Mouse (Mus musculus) kidney, embryonic 16.5 days (tissue): Measurements from ENCODE around the gene Aldh3b3. TPM values are rescaled to one million over a fixed set of nuclear protein-coding genes. Genes with fewer than 3 reads are reported as not detected.

Experiments
- ATAC-seq: fragments of 200-750 bp; cut with Nextera tagmentation; 2 replicates; pipeline ENCODE4 v1.8.0; 2017; ENCODE audit warnings: moderate TSS enrichment; ENCODE audit not compliant: low FRiP score, low TSS enrichment
- H3K27ac ChIP-seq: fragments of 300-500 bp; sonication (generic); 2 replicates; pipeline ENCODE4 v1.5.1; 2014; ENCODE audit warnings: low read length
- H3K27me3 ChIP-seq: fragments of 300-500 bp; sonication (generic); 2 replicates; pipeline ENCODE4 v1.6.1; 2014; ENCODE audit warnings: low read length, control low read depth, mixed read lengths; ENCODE audit not compliant: insufficient read depth
- H3K36me3 ChIP-seq: fragments of 300-500 bp; sonication (generic); 2 replicates; pipeline ENCODE4 v1.6.1; 2014; ENCODE audit warnings: low read length, control low read depth, mixed read lengths; ENCODE audit not compliant: insufficient read depth
- H3K4me1 ChIP-seq: fragments of 300-500 bp; sonication (generic); 2 replicates; pipeline ENCODE4 v1.6.1; 2014; ENCODE audit warnings: low read length, control low read depth, mixed read lengths; ENCODE audit not compliant: insufficient read depth
- H3K4me2 ChIP-seq: fragments of 300-500 bp; sonication (generic); replicated peaks from 2 replicates; pipeline ENCODE4 v1.6.1; 2014; ENCODE audit warnings: low read depth, low read length
- H3K4me3 ChIP-seq: fragments of 300-500 bp; sonication (generic); 2 replicates; pipeline ENCODE4 v1.5.1; 2014; ENCODE audit warnings: mild to moderate bottlenecking, low read length
- H3K9ac ChIP-seq: fragments of 300-500 bp; sonication (generic); replicated peaks from 2 replicates; pipeline ENCODE4 v1.6.1; 2014; ENCODE audit warnings: low read length
- H3K9me3 ChIP-seq: fragments of 300-500 bp; sonication (generic); 2 replicates; pipeline ENCODE4 v1.6.1; 2016; ENCODE audit warnings: low read length, control low read depth
- WGBS: fragments of 180-500 bp; shearing (Covaris S2); extraction: QIAGEN DNeasy Blood & Tissue Kit; methylation state at CpG from one replicate; pipeline ENCODE4 v1.1.7; 2014; 5-methylcytosine and 5-hydroxymethylcytosine counted together
- polyA plus RNA-seq: library from polyadenylated mRNA; unstranded; fragments of >200 nt; fragmentation: Nextera tagmentation; extraction: Ambion mirVana; gene quantifications from 2 replicates; pipeline ENCODE4 v1.2.1, GENCODE M21; 2015

Gene Aldh3b3
- polyA plus RNA-seq, 1 experiment from 2014 or later = not detected

DNA sequence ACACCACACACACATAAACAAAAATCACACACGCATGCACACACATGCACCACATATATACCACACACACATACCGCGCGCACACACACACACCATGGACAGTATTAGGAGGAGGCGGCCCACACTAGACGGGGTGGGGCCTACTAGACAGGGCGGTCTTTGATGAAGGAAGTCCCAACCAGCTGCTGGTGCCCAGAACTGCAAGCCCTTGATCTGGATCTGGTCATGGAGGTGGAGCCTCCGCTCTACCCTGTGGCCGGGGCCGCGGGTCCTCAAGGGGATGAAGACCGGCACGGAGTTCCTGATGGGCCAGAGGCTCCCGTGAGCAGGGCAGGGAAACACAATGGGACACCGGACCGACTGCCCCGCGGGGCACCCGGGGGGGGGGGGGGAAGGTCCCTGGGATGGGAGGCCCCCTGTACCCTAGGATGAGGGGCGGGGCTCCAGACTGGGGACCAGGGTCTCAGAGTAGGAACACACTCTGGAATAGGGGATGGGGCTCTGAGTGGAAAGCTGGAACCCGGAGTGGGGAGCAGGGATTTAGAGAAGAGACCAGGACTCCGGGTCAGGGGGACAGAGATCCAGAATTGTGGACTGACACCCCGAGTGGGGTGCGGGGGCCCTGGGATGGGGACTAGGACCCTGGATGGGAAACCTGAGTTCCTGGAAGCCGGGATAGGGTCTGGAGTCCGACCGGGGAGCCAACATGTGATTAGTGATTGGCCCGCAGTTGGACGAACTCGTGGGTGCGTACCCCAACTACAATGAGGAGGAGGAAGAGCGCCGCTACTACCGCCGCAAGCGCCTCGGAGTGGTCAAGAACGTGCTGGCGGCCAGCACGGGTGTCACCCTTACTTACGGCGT is 23.2 kb upstream of the Aldh3b3 start, which contains the start of gene Unc93b1:
TSS of gene Unc93b1 (plus strand) at position 155 of the 864 bp plus-strand sequence.
- peak; percentile 92 for ATAC-seq

DNA sequence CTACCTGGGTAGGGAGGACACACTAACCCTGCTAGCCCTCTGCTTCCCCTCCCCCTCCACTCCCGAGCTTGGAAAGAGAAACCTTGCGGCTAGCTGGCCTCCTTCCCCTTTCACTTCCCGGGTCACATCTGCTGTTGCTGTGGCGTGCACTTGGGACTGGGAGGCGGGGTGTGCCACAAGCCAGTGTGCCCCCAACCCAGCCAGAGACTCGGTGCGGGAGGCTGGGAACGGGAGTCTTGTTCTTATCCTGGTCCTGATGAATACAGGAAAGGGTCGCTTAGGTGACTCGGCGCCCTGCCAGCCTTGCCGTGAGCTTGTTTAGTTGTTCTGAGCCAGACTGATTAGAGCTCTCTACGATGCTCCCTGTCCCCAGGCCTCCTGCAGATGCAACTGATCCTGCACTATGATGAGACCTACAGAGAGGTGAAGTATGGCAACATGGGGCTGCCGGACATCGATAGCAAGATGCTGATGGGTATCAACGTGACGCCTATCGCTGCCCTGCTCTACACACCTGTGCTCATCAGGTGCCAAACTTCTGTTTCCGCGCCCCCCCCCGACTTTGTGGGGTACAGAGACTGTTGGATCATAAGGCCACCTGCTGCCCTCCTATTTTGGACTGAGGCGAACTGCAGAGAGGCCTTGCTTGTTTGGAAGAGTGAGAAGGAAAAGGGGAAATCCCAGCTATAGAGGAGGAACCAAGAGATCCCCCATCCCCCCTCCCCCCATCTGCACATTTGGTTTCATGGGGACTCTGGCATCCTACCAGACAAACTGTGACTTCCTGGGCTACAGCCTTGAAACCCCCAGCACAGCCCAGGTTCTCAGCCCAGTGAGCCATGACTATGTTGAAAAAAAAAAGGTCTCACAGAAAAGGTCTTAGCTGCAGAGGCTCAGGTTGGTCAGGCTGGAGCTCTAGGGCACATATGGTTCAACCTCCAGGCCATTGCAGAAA is 22.3 kb upstream of the Aldh3b3 start:
- Histone ChIP-seq H3K27ac (peak overlapping the region; percentile 12; the same call in 1 of the 2 replicates), H3K4me2 (peak overlapping the region; percentile 82)
- 0 out of 2 replicates have a peak, but pooled peaks have one; percentile 18 for ATAC-seq

More for the DNA sequence above, 23.2 kb upstream of the Aldh3b3 start, which contains the start of gene Unc93b1:
- H3K36me3 ChIP-seq = no peaks in the 10 kb centered on the region
- H3K27me3 ChIP-seq = no peaks in the 10 kb centered on the region
- peaks cover 21% of the 10 kb centered on the region for H3K4me1 ChIP-seq
- H3K27ac ChIP-seq = peak within 1 kb of the TSS; percentile 12; the same call in 1 of the 2 replicates
- 8% methylated on average over 41 of the region's 42 CpGs for WGBS
- peak within 1 kb of the TSS; percentile 75 for H3K9ac ChIP-seq
- no peaks in the 10 kb centered on the region for H3K9me3 ChIP-seq
- H3K4me2 ChIP-seq = peak within 1 kb of the TSS; percentile 82
- H3K4me3 ChIP-seq = peak within 1 kb of the TSS; percentile 60

DNA sequence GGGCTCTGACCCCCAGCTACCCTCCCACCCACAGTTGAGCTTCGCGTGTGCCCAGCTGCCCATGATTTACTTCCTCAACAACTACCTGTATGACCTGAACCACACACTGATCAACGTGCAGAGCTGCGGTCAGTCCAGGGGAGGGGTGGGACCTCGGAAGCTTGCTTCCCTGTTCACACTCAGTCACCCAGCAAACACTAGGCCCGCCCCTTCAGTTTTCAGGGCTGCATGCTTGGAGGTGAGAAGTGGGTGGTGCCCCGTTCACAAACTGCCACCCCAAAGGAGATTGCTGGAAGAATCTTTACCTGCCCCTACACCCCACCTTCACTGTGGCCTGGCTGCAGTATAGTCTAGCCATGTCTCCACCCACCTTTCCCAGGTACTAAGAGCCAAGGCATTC is 16.1 kb upstream of the Aldh3b3 start:
- WGBS = 79% methylated on average over 7 of the region's 7 CpGs
- Histone ChIP-seq H3K9me3 (no peaks in the 10 kb centered on the region), H3K36me3 (no peaks in the 10 kb centered on the region), H3K9ac (no peak overlapping the region), H3K4me3 (no peak overlapping the region), H3K27me3 (no peaks in the 10 kb centered on the region), H3K4me1 (peaks cover 6% of the 10 kb centered on the region), H3K27ac (no peak overlapping the region), H3K4me2 (no peak overlapping the region)
- ATAC-seq = 0 out of 2 replicates have a peak, but pooled peaks have one; percentile 37

More for the DNA sequence above, 22.3 kb upstream of the Aldh3b3 start:
- Histone ChIP-seq H3K36me3 (no peaks in the 10 kb centered on the region), H3K4me3 (peak overlapping the region; percentile 60), H3K9ac (peak overlapping the region; percentile 75), H3K4me1 (peaks cover 13% of the 10 kb centered on the region; the same call in 1 of the 2 replicates), H3K9me3 (no peaks in the 10 kb centered on the region), H3K27me3 (no peaks in the 10 kb centered on the region)
- 5% methylated on average over 22 of the region's 22 CpGs for WGBS

DNA sequence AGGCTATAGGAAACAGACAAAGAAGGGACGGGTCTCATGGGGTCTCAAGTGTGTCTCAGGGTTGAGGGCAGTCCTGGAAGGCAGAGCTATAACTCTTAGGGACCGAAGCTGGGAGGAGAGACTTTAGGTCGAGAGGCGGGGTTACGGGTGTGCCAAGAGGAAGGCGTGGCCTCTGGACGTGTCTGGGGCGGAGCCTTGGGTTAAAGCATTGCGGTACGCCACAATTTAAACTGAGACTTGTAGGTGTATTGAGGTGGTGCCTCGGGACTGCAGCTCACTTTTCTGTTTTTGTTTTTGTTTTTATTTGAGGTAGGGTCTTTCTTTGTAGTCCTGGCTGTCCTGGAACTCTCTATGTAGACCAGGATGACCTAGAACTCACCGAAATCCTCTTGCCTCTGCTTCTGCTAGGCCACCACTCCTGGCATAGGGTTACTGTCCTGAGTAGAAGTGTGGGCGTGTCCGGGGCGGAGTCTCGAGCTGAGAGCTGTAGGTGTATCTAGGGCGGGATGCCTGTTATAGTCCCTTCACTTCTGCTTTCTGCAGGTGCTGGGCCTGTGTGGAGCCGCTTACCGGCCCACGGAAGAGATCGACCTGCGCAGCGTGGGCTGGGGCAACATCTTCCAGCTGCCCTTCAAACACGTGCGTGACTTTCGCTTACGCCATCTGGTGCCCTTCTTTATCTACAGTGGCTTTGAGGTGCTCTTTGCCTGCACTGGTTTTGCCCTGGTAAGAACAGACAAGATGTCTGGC is 15.3 kb upstream of the Aldh3b3 start:
- Histone ChIP-seq H3K36me3 (no peaks in the 10 kb centered on the region), H3K27ac (no peak overlapping the region), H3K27me3 (no peaks in the 10 kb centered on the region), H3K9me3 (no peaks in the 10 kb centered on the region), H3K4me1 (peaks cover 6% of the 10 kb centered on the region), H3K4me3 (no peak overlapping the region), H3K4me2 (peak overlapping the region; percentile 36), H3K9ac (no peak overlapping the region)
- no peak for ATAC-seq
- WGBS = 22% methylated on average over 27 of the region's 27 CpGs

DNA sequence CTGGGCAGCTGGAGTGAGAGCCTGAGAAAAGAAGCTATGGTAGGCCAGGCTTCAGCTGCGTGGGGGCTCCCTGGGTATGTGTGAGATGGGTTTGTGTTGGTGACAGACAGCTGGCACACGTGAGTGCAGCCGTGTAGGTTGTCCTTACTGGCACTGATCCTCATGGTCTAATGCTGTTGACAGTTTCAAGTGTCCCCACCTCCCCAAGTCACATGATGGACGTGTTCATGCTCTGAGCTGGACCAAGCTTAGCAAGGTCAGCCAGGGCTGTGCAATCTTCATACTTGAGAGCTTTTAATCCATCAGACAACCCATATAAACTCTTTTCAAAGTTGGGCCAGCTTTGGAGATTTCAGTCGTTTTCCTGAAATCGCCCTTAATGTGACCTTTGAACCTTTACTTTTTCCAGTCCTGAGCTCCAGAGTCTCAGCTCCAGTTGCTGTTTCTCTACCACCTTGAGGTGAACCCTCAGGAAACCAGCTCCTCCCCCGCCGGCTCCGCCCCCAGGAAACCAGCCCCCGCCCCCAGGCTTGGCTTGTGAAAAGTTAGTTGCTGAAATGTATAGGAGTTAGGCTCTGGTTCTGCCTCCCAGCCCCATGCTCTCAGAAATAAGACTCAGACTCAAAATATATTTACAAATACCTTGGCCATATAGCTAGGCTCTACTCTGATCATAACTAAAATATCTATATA is 12.4 kb upstream of the Aldh3b3 start:
- Histone ChIP-seq H3K9me3 (no peaks in the 10 kb centered on the region), H3K27me3 (no peaks in the 10 kb centered on the region), H3K27ac (no peak overlapping the region), H3K36me3 (no peaks in the 10 kb centered on the region), H3K9ac (no peak overlapping the region), H3K4me2 (no peak overlapping the region), H3K4me1 (peaks cover 6% of the 10 kb centered on the region), H3K4me3 (no peak overlapping the region)
- WGBS = 31% methylated on average over 10 of the region's 10 CpGs
- ATAC-seq = no peak

DNA sequence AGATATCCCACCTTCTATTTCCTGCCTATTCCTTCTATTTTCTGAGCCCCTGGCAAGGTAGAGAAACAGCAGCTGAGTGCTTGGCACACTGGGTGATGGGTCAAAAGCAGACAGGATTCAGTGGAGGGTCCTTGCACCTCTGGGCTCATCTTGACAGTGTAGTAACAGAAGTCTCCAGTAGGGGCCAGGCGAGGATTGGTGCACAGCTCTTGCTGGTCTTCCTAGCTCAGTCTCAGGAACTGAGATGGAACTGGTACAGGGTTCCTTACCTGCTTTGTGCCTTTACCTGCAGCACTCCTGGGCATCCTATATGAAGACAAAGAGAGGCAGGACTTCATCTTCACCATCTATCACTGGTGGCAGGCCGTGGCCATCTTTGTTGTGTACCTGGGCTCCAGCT is 11.7 kb upstream of the Aldh3b3 start:
- peak; percentile 72; the same call in 1 of the 2 replicates for ATAC-seq
- Histone ChIP-seq H3K9ac (no peak overlapping the region), H3K9me3 (no peaks in the 10 kb centered on the region), H3K4me1 (peaks cover 6% of the 10 kb centered on the region), H3K27me3 (no peaks in the 10 kb centered on the region), H3K36me3 (no peaks in the 10 kb centered on the region), H3K27ac (no peak overlapping the region), H3K4me2 (no peak overlapping the region), H3K4me3 (no peak overlapping the region)
- 15% methylated on average over 2 of the region's 2 CpGs for WGBS

DNA sequence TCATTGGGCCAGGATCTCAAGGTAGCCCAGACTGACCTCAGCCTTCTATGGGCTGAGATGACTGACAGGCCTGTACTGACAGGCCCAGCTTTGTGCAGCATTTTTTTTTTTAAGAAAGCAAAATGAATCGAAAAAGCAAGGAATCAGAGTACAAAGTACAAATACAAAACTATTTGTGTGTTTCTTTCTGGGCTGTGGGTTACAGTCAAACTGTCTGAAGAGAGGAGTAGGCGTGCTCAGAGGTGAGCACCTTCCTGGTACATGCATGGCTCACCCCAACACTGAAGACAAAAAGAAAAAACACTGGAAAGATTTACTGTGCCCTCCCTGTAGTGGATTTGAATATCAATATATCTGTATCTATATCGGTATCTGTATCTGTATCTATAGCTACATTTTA is 10.6 kb upstream of the Aldh3b3 start:
- H3K9ac ChIP-seq = no peak overlapping the region
- no peaks in the 10 kb centered on the region for H3K36me3 ChIP-seq
- no peak for ATAC-seq
- H3K27ac ChIP-seq = no peak overlapping the region
- no peaks in the 10 kb centered on the region for H3K27me3 ChIP-seq
- no peak overlapping the region for H3K4me3 ChIP-seq
- no peaks in the 10 kb centered on the region for H3K9me3 ChIP-seq
- 85% methylated on average over 3 of the region's 3 CpGs for WGBS
- H3K4me1 ChIP-seq = peaks cover 6% of the 10 kb centered on the region
- no peak overlapping the region for H3K4me2 ChIP-seq

DNA sequence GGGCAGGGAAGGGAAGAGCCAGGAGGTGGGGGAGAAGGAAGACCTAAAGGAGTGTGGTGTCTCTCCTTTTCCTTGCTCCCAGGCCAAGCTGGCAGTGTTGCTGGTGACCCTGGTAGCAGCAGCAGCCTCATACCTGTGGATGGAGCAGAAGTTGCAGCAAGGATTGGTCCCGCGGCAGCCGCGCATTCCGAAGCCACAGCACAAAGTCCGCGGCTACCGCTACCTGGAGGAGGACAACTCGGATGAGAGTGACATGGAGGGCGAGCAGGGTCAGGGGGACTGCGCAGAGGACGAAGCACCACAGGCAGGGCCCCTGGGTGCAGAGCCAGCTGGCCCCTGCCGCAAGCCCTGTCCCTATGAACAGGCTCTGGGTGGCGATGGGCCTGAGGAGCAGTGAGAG is 9.9 kb upstream of the Aldh3b3 start:
- no peak for ATAC-seq
- Histone ChIP-seq H3K4me2 (no peak overlapping the region), H3K9me3 (no peaks in the 10 kb centered on the region), H3K4me3 (no peak overlapping the region), H3K27me3 (no peaks in the 10 kb centered on the region), H3K9ac (no peak overlapping the region), H3K36me3 (no peaks in the 10 kb centered on the region), H3K4me1 (peaks cover 4% of the 10 kb centered on the region; the same call in 1 of the 2 replicates), H3K27ac (no peak overlapping the region)
- 68% methylated on average over 14 of the region's 14 CpGs for WGBS
